Mouse (Mus musculus): ENCODE measurements around the gene Lpar1. TPM values are rescaled to one million over a fixed set of nuclear protein-coding genes. Genes with fewer than 3 reads are reported as not detected.

Gene Lpar1
- polyA plus RNA-seq, 1 experiment from 2014 or later = 37.9 TPM

DNA sequence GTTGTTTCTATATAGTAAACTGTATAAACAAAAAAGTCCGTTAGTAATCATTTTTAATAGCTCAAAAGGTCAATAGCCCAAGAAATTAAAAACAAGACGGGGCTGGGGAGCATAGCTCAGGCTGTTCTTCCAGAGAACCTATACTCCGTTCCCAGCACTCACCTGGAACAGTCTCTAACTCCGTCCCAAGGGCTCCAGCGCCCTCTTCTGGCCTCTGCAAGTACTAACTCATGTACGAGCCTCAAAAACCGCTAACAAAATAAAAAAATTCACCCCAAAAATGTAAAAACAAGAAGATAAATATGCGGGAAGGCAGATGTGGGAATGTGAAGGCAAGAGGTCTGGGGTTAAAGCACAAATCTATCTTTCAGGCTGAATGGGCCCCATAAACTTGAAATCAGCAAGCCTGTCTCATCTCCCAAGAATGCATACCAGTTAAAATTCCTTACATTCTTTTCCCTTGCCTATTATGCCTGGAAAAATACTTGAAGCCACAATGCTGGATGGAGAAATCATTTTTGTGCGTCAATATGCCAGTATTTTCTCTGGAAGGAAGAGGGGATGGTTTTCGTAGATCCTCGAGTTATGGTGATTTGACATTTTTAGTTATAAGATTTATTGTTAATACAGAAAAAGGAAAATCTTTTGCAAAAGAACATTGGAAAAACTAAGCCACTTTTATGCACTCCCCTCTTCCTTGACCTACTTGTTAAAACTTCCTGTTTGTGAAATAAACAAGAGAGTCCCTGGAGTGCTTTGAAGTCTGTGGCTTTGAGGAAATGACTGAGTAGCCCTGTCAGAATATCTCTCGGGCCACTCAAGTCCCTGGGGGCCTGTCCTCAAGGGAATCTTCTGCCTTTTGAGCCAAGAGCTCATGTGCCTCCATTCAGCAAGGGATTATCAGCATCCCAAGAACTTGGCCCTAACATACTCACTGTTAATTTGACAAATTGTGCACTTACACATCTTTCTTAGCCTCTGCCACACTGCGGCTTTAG is 140.2 kb downstream of the Lpar1 start:
- H3K36me3 ChIP-seq = no peaks in the 10 kb centered on the region
- no peak overlapping the region for H3K4me2 ChIP-seq (replicated peaks)
- no peak for ATAC-seq (ENCODE audit: low FRiP score, low read depth)
- no peaks in the 10 kb centered on the region for H3K9me3 ChIP-seq
- 77% methylated on average over 13 of the region's 13 CpGs for WGBS
- H3K27ac ChIP-seq = no peak overlapping the region
- no peak overlapping the region for H3K9ac ChIP-seq
- no peaks in the 10 kb centered on the region for H3K27me3 ChIP-seq (replicated peaks)
- H3K4me1 ChIP-seq = no peaks in the 10 kb centered on the region
- H3K4me3 ChIP-seq = no peak overlapping the region

DNA sequence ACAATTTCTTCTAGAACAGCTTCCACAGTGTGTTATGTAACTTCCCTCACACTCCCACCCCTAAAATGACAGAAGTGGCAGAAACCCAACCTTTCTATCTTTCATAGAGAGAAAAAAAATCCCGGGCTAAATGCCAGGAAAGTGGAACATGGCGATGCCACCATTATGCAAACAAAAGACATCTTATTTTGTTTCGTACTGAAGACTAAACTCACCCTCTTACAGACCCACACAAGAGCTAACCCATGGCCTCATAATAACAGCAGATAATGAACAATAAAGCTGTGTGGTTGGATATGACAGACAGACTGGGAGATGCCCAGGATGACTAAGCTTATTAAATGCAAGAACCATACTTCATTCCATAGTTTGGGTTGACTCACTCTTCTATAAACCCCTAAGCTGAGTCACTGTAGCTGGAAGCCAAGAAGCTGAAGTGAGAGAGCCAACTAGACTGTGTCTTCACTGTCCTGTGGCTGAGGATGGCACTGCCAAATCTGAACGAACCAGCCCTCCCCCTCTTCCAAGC is 151.7 kb downstream of the Lpar1 start:
- Histone ChIP-seq H3K4me3 (no peak overlapping the region), H3K36me3 (no peaks in the 10 kb centered on the region), H3K4me1 (no peaks in the 10 kb centered on the region), H3K27me3 (replicated peaks) (no peaks in the 10 kb centered on the region), H3K9me3 (no peaks in the 10 kb centered on the region), H3K4me2 (replicated peaks) (no peak overlapping the region), H3K27ac (no peak overlapping the region), H3K9ac (no peak overlapping the region)
- ATAC-seq (ENCODE audit: low FRiP score, low read depth) = no peak
- WGBS = 82% methylated on average over 4 of the region's 4 CpGs

DNA sequence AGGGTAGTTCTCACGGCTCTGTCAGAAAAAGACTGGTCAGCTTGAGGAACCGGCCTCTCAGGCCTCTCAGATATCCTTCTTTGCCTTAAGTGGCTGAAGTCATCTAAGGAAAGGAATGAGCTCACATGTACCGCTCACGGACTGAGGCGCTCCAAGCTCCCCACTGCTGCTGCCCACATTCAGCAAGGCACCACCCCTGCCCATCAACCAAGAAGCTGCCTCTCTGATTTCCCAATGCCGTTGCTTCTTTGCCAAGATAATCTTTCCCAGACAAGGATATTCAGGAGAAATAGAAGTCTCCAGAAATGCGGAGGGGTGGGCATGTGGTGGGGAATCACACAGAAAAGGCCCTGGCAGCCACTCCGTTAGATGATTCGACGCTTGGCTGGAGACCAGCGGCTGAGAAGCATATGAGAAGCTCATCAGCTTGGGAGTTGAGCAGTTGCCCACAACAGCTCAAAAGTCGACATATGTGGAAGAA is 152.8 kb downstream of the Lpar1 start:
- H3K4me3 ChIP-seq = no peak overlapping the region
- no peak overlapping the region for H3K4me2 ChIP-seq (replicated peaks)
- H3K4me1 ChIP-seq = no peaks in the 10 kb centered on the region
- no peaks in the 10 kb centered on the region for H3K9me3 ChIP-seq
- no peaks in the 10 kb centered on the region for H3K27me3 ChIP-seq (replicated peaks)
- no peak overlapping the region for H3K27ac ChIP-seq
- ATAC-seq (ENCODE audit: low FRiP score, low read depth) = no peak
- WGBS = 92% methylated on average over 12 of the region's 12 CpGs
- no peak overlapping the region for H3K9ac ChIP-seq
- H3K36me3 ChIP-seq = no peaks in the 10 kb centered on the region

Small RNA genes within 50 kb of the gene (microRNA-seq; reads per million reads assigned to microRNA genes)
- gene Mir3095 = 3.1 reads per million, percentile 8 among the genes with 10 or more reads in this experiment

Other genes starting within 250 kb of the Lpar1 start
- not detected in 2 replicates for gene Olfr267, start 233.8 kb upstream of the Lpar1 start, polyA plus RNA-seq (2016; fragmentation: Nextera tagmentation; extraction: Ambion mirVana)

Data from neural tube, embryonic 12.5 days (tissue).